Mouse (Mus musculus): ENCODE measurements around the gene C130074G19Rik. TPM values are rescaled to one million over a fixed set of nuclear protein-coding genes. Genes with fewer than 3 reads are reported as not detected.

C130074G19Rik gene
- polyA plus RNA-seq, 2 experiments: 1.8 to 9.7 TPM

- ATAC-seq (ENCODE audit: low FRiP score, low read depth) (no peak), DNase-seq (ENCODE audit: low spot score) (no peak)
- Histone ChIP-seq H3K4me2 (replicated peaks; ENCODE audit: low read depth, low read length, severe bottlenecking) (no peak overlapping the region), H3K36me3 (ENCODE audit: control insufficient read depth, insufficient read depth, low read length) (no peaks in the 10 kb centered on the region), H3K4me3 (replicated peaks; ENCODE audit: low read length) (no peak overlapping the region), H3K4me1 (ENCODE audit: control insufficient read depth, insufficient read depth, low read length) (peaks cover 2% of the 10 kb centered on the region; the same call in 1 of the 2 replicates), H3K9me3 (ENCODE audit: control insufficient read depth, low read length) (no peaks in the 10 kb centered on the region), H3K9ac (ENCODE audit: low read depth, low read length, severe bottlenecking) (no peak overlapping the region), H3K27me3 (ENCODE audit: control insufficient read depth, insufficient read depth, low read length) (peaks cover 15% of the 10 kb centered on the region), H3K27ac (replicated peaks; ENCODE audit: low read depth, low read length) (no peak overlapping the region)
- 58% methylated on average over 2 of the region's 2 CpGs for whole genome bisulfite sequencing
- no peak for TF ChIP-seq POLR2A (IDR thresholded peaks at IDR 0.05; ENCODE audit: borderline replicate concordance, extremely low read depth, insufficient read depth, insufficient read length)
Observed at GRCm38 (mm10) chr1:184877306-184877705, 5.7 kb downstream of the C130074G19Rik start.

- WGBS: 84% methylated on average over 11 of the region's 11 CpGs
- H3K4me2 ChIP-seq (replicated peaks; ENCODE audit: low read depth, low read length, severe bottlenecking): no peak overlapping the region
- no peaks in the 10 kb centered on the region for H3K36me3 ChIP-seq (ENCODE audit: control insufficient read depth, insufficient read depth, low read length)
- DNase-seq (ENCODE audit: low spot score) (no peak), ATAC-seq (ENCODE audit: low FRiP score, low read depth) (no peak)
- no peaks in the 10 kb centered on the region for H3K9me3 ChIP-seq (ENCODE audit: control insufficient read depth, low read length)
- no peak overlapping the region for H3K27ac ChIP-seq (replicated peaks; ENCODE audit: low read depth, low read length)
- H3K4me3 ChIP-seq (replicated peaks; ENCODE audit: low read length): no peak overlapping the region
- H3K4me1 ChIP-seq (ENCODE audit: control insufficient read depth, insufficient read depth, low read length): peaks cover 14% of the 10 kb centered on the region
- no peak for TF ChIP-seq POLR2A (IDR thresholded peaks at IDR 0.05; ENCODE audit: borderline replicate concordance, extremely low read depth, insufficient read depth, insufficient read length)
- H3K9ac ChIP-seq (ENCODE audit: low read depth, low read length, severe bottlenecking): no peak overlapping the region
- H3K27me3 ChIP-seq (ENCODE audit: control insufficient read depth, insufficient read depth, low read length): no peaks in the 10 kb centered on the region
Observed at GRCm38 (mm10) chr1:184873910-184874309, 9.1 kb downstream of the C130074G19Rik start.

- WGBS: 71% methylated on average over 7 of the region's 7 CpGs
- H3K9ac ChIP-seq (ENCODE audit: low read depth, low read length, severe bottlenecking): no peak overlapping the region
- no peaks in the 10 kb centered on the region for H3K36me3 ChIP-seq (ENCODE audit: control insufficient read depth, insufficient read depth, low read length)
- no peaks in the 10 kb centered on the region for H3K27me3 ChIP-seq (ENCODE audit: control insufficient read depth, insufficient read depth, low read length)
- H3K27ac ChIP-seq (replicated peaks; ENCODE audit: low read depth, low read length): no peak overlapping the region
- ATAC-seq (ENCODE audit: low FRiP score, low read depth) (no peak), DNase-seq (ENCODE audit: low spot score) (no peak)
- H3K4me1 ChIP-seq (ENCODE audit: control insufficient read depth, insufficient read depth, low read length): peaks cover 14% of the 10 kb centered on the region
- no peak for TF ChIP-seq POLR2A (IDR thresholded peaks at IDR 0.05; ENCODE audit: borderline replicate concordance, extremely low read depth, insufficient read depth, insufficient read length)
- no peak overlapping the region for H3K4me2 ChIP-seq (replicated peaks; ENCODE audit: low read depth, low read length, severe bottlenecking)
- H3K4me3 ChIP-seq (replicated peaks; ENCODE audit: low read length): no peak overlapping the region
- H3K9me3 ChIP-seq (ENCODE audit: control insufficient read depth, low read length): no peaks in the 10 kb centered on the region
Observed at GRCm38 (mm10) chr1:184872069-184872819, 10.8 kb downstream of the C130074G19Rik start.

GRCm38 (mm10) chr1:184871506-184871905 is 11.5 kb downstream of the C130074G19Rik start:
- H3K27ac ChIP-seq (replicated peaks; ENCODE audit: low read depth, low read length): no peak overlapping the region
- H3K36me3 ChIP-seq (ENCODE audit: control insufficient read depth, insufficient read depth, low read length): no peaks in the 10 kb centered on the region
- DNase-seq (ENCODE audit: low spot score) (no peak), ATAC-seq (ENCODE audit: low FRiP score, low read depth) (peak; percentile 44)
- no peak overlapping the region for H3K4me3 ChIP-seq (replicated peaks; ENCODE audit: low read length)
- TF ChIP-seq POLR2A (IDR thresholded peaks at IDR 0.05; ENCODE audit: borderline replicate concordance, extremely low read depth, insufficient read depth, insufficient read length): no peak
- no peak overlapping the region for H3K9ac ChIP-seq (ENCODE audit: low read depth, low read length, severe bottlenecking)
- H3K4me1 ChIP-seq (ENCODE audit: control insufficient read depth, insufficient read depth, low read length): peaks cover 14% of the 10 kb centered on the region
- no peak overlapping the region for H3K4me2 ChIP-seq (replicated peaks; ENCODE audit: low read depth, low read length, severe bottlenecking)
- no peaks in the 10 kb centered on the region for H3K27me3 ChIP-seq (ENCODE audit: control insufficient read depth, insufficient read depth, low read length)
- H3K9me3 ChIP-seq (ENCODE audit: control insufficient read depth, low read length): no peaks in the 10 kb centered on the region
- 80% methylated on average over 1 of the region's 1 CpGs for WGBS

- no peak overlapping the region for H3K27ac ChIP-seq (replicated peaks; ENCODE audit: low read depth, low read length)
- no peak overlapping the region for H3K9ac ChIP-seq (ENCODE audit: low read depth, low read length, severe bottlenecking)
- H3K36me3 ChIP-seq (ENCODE audit: control insufficient read depth, insufficient read depth, low read length): no peaks in the 10 kb centered on the region
- no peak for TF ChIP-seq POLR2A (IDR thresholded peaks at IDR 0.05; ENCODE audit: borderline replicate concordance, extremely low read depth, insufficient read depth, insufficient read length)
- WGBS: 77% methylated on average over 11 of the region's 11 CpGs
- no peaks in the 10 kb centered on the region for H3K27me3 ChIP-seq (ENCODE audit: control insufficient read depth, insufficient read depth, low read length)
- H3K9me3 ChIP-seq (ENCODE audit: control insufficient read depth, low read length): no peaks in the 10 kb centered on the region
- H3K4me1 ChIP-seq (ENCODE audit: control insufficient read depth, insufficient read depth, low read length): peaks cover 14% of the 10 kb centered on the region
- no peak overlapping the region for H3K4me2 ChIP-seq (replicated peaks; ENCODE audit: low read depth, low read length, severe bottlenecking)
- DNase-seq (ENCODE audit: low spot score): no peak
- no peak overlapping the region for H3K4me3 ChIP-seq (replicated peaks; ENCODE audit: low read length)
- ATAC-seq (ENCODE audit: low FRiP score, low read depth): no peak
Observed at GRCm38 (mm10) chr1:184870646-184871385, 12.2 kb downstream of the C130074G19Rik start.
